Mouse (Mus musculus) lung, adult 2 months (tissue): ENCODE results near the gene Dip2a. TPM values are rescaled to one million over a fixed set of nuclear protein-coding genes. Genes with fewer than 3 reads are reported as not detected.

Experiments
- DNase-seq: peaks from one replicate; pipeline ENCODE4 v3.0.0; 2022
- H3K4me1 ChIP-seq: fragments of 200-500 bp; 2 replicates; pipeline ENCODE4 v1.6.1; 2011; ENCODE audit warnings: low read length; ENCODE audit not compliant: control insufficient read depth, insufficient read depth
- H3K4me3 ChIP-seq: fragments of 200-500 bp; replicated peaks from 2 replicates; pipeline ENCODE3; 2011; ENCODE audit warnings: low read depth, mild to moderate bottlenecking, control low read depth, low read length; ENCODE audit errors: extremely low read depth
- CTCF ChIP-seq: fragments of 200-500 bp; IDR thresholded peaks from 2 replicates; pipeline ENCODE4 v1.5.1; 2011; ENCODE audit warnings: mild to moderate bottlenecking, low read length, control low read depth; ENCODE audit not compliant: insufficient read depth
- POLR2A ChIP-seq: fragments of 200-500 bp; IDR thresholded peaks from 2 replicates; pipeline ENCODE4 v1.6.1; 2011; ENCODE audit warnings: low read depth, mild to moderate bottlenecking, control low read depth, low read length, borderline replicate concordance; ENCODE audit errors: extremely low read depth
- WGBS: fragments of 180-500 bp; shearing (Covaris S2); methylation state at CpG from one replicate; pipeline ENCODE4 v1.1.7; 2018; 5-methylcytosine and 5-hydroxymethylcytosine counted together
- polyA plus RNA-seq: library from polyadenylated mRNA; depleted of rRNA; stranded (reverse); fragments of >200 nt; gene quantifications from 2 replicates; pipeline ENCODE4 v1.2.3, GENCODE M21; 2012

Gene Dip2a
- polyA plus RNA-seq, 1 experiment: 25.3 TPM

- Histone ChIP-seq H3K4me1 (no peaks in the 10 kb centered on the region), H3K4me3 (no peak overlapping the region)
- no peak for DNase-seq
- 72% methylated on average over 5 of the region's 5 CpGs for WGBS
- TF ChIP-seq POLR2A (no peak), CTCF (no peak)
Measured at GRCm38 (mm10) chr10:76278541-76279097, 66.5 kb downstream of the Dip2a start.

GRCm38 (mm10) chr10:76275256-76275655 is 69.8 kb downstream of the Dip2a start:
- TF ChIP-seq POLR2A (no peak), CTCF (no peak)
- WGBS: 81% methylated on average over 10 of the region's 10 CpGs
- Histone ChIP-seq H3K4me1 (no peaks in the 10 kb centered on the region), H3K4me3 (no peak overlapping the region)
- no peak for DNase-seq

- 35% methylated on average over 8 of the region's 8 CpGs for WGBS
- peak; percentile 45 for DNase-seq
- H3K4me3 ChIP-seq: no peak overlapping the region
- no peaks in the 10 kb centered on the region for H3K4me1 ChIP-seq
- TF ChIP-seq CTCF (peak; percentile 70), POLR2A (no peak)
Measured at GRCm38 (mm10) chr10:76271238-76271637, 73.9 kb downstream of the Dip2a start.

- DNase-seq: no peak
- TF ChIP-seq POLR2A (no peak), CTCF (peak; percentile 4; the same call in 1 of the 2 replicates)
- Histone ChIP-seq H3K4me1 (peaks cover 10% of the 10 kb centered on the region; the same call in 1 of the 2 replicates), H3K4me3 (no peak overlapping the region)
- WGBS: 69% methylated on average over 4 of the region's 4 CpGs
Measured at GRCm38 (mm10) chr10:76262431-76262830, 82.7 kb downstream of the Dip2a start.

- Histone ChIP-seq H3K4me1 (peaks cover 12% of the 10 kb centered on the region), H3K4me3 (no peak overlapping the region)
- WGBS: 74% methylated on average over 3 of the region's 3 CpGs
- DNase-seq: peak; percentile 42
- TF ChIP-seq CTCF: no peak
Measured at GRCm38 (mm10) chr10:76261447-76261846, 83.6 kb downstream of the Dip2a start.

GRCm38 (mm10) chr10:76260358-76261059 is 84.6 kb downstream of the Dip2a start:
- H3K4me1 ChIP-seq: peaks cover 12% of the 10 kb centered on the region
- TF ChIP-seq CTCF (no peak), POLR2A (no peak)
- DNase-seq: no peak
- WGBS: 50% methylated on average over 11 of the region's 11 CpGs
- H3K4me3 ChIP-seq: no peak overlapping the region

GRCm38 (mm10) chr10:76259566-76260232 is 85.4 kb downstream of the Dip2a start:
- WGBS: 55% methylated on average over 18 of the region's 18 CpGs
- H3K4me3 ChIP-seq: no peak overlapping the region
- no peak for DNase-seq
- no peak for TF ChIP-seq POLR2A
- no peak for TF ChIP-seq CTCF
- H3K4me1 ChIP-seq: peaks cover 12% of the 10 kb centered on the region

GRCm38 (mm10) chr10:76257719-76258390 is 87.2 kb downstream of the Dip2a start:
- DNase-seq: peak; percentile 74
- Histone ChIP-seq H3K4me1 (peaks cover 12% of the 10 kb centered on the region), H3K4me3 (peak overlapping the region; percentile 31)
- 12% methylated on average over 12 of the region's 12 CpGs for WGBS
- TF ChIP-seq POLR2A (no peak), CTCF (no peak)

GRCm38 (mm10) chr10:76257231-76257630 is 87.9 kb downstream of the Dip2a start:
- Histone ChIP-seq H3K4me3 (no peak overlapping the region), H3K4me1 (peaks cover 12% of the 10 kb centered on the region)
- TF ChIP-seq POLR2A: no peak
- TF ChIP-seq CTCF: no peak
- DNase-seq: no peak
- WGBS: 76% methylated on average over 7 of the region's 7 CpGs
